Mouse (Mus musculus) c-Kit-positive CD71-positive TER-119-positive erythroid progenitor cells, embryonic 14.5 days (primary cell): ENCODE results near the gene Gm20831.
"Not testable (repeated sequence)": the region's sequence is repeated elsewhere in the genome, so short reads cannot be mapped to it uniquely, and the experiment has no call there.

ENCODE experiments used
- DNase-seq: peaks from one replicate; pipeline ENCODE4 v3.0.0-alpha.2; 2013; ENCODE audit warnings: low spot score

Gm20831 gene

GRCm38 (mm10) chrY:17874441-17874840 is at the start of gene Gm20831, which contains the start of gene Gm20772:
Gm20831 (plus strand) TSS chrY:17874741.
Gm20772 (plus strand) TSS chrY:17874741.
- not testable (repeated sequence) for DNase-seq

GRCm38 (mm10) chrY:17846166-17846565 is 28.4 kb upstream of the Gm20831 start, which contains the start of gene Gm21904:
Gm21904 (minus strand) TSS chrY:17846266.
- DNase-seq = not testable (repeated sequence)

- not testable (repeated sequence) for DNase-seq
These were observed 62.7 kb downstream of the Gm20831 start, which contains the start of gene Srsy for GRCm38 (mm10) chrY:17937230-17937629. Srsy (minus strand) TSS chrY:17937330.
